Mouse (Mus musculus): ENCODE data around the gene Samd7. TPM values are rescaled to one million over a fixed set of nuclear protein-coding genes. Genes with fewer than 3 reads are reported as not detected.

Gene Samd7
- polyA plus RNA-seq, 1 experiment from 2014 or later = not detected

DNA sequence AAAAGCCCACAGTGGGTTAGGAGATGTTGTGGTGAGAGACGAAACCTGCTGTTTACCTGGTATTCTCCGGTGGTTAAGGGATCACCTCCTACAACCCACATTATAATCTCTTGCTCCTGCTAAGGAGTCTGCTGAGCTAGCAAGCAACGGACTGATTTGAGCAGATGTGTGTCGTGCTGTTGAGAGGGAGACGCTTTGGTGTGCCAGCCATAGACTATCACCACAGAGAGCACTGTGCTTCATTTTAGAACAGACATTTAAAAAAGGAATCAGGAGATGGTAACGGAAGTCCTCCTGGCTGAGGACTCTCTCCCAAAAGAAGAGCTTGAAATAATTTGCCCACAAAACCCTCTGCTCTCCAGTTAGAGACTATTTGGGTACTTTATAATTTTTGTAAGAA is 21.2 kb downstream of the Samd7 start:
- peaks cover 2% of the 10 kb centered on the region; the same call in 1 of the 2 replicates for H3K4me1 ChIP-seq (replicated peaks)
- WGBS = 91% methylated on average over 6 of the region's 6 CpGs
- H3K9me3 ChIP-seq = no peaks in the 10 kb centered on the region
- no peaks in the 10 kb centered on the region for H3K27me3 ChIP-seq (ENCODE audit: insufficient read depth, poor library complexity, severe bottlenecking)
- H3K27ac ChIP-seq = no peak overlapping the region
- no peak for DNase-seq (ENCODE audit: low spot score)
- H3K36me3 ChIP-seq = no peaks in the 10 kb centered on the region
- H3K4me3 ChIP-seq = no peak overlapping the region

DNA sequence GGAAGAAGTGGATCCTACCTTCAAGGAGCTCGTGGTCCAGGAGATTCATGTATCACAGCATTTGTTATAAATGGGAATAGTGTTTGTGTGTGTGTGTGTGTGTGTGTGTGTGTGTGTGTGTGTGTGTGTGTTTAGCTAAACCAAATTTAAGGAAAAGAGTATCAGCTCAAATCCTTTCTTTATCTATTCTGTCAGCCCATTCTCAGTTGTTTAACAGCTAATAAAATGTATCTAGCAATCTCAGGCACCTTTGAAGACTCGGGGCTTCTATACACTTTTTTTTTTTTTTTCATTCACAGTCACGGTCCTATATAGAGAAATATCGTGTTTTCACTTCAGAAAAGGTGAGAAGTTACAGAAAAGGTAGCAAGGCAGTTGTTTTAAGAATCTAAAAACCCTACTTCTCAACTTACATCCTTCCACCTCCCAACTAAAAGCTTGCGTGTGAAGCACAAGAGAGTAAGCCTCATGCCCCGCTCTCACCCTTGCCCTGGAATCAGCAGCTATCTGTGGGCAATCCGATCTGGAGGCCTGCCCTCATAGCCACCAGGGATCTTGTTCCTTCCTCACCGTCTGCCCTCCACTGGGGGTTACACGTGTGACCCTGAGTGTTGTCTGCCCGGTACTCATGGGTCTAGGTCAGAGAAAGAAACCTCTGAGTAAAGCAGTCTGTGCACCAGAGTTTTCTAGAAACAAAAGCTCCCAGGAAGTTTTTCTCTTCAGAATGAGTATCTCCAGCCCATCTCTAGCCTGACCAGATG is 23.8 kb downstream of the Samd7 start:
- H3K4me1 ChIP-seq (replicated peaks) = peaks cover 2% of the 10 kb centered on the region; the same call in 1 of the 2 replicates
- no peak overlapping the region for H3K4me3 ChIP-seq
- no peak overlapping the region for H3K27ac ChIP-seq
- no peak for DNase-seq (ENCODE audit: low spot score)
- H3K9me3 ChIP-seq = no peaks in the 10 kb centered on the region
- WGBS = 64% methylated on average over 10 of the region's 10 CpGs
- no peaks in the 10 kb centered on the region for H3K36me3 ChIP-seq
- H3K27me3 ChIP-seq (ENCODE audit: insufficient read depth, poor library complexity, severe bottlenecking) = no peaks in the 10 kb centered on the region

- Histone ChIP-seq H3K36me3 (no peaks in the 10 kb centered on the region), H3K4me1 (replicated peaks) (peaks cover 2% of the 10 kb centered on the region; the same call in 1 of the 2 replicates), H3K27me3 (ENCODE audit: insufficient read depth, poor library complexity, severe bottlenecking) (no peaks in the 10 kb centered on the region), H3K9me3 (no peaks in the 10 kb centered on the region), H3K27ac (no peak overlapping the region), H3K4me3 (no peak overlapping the region)
- 97% methylated on average over 1 of the region's 1 CpGs for WGBS
- DNase-seq (ENCODE audit: low spot score) = no peak
Measured at GRCm38 (mm10) chr3:30771560-30771959, 25.5 kb downstream of the Samd7 start.

GRCm38 (mm10) chr3:30772631-30773030 is 26.5 kb downstream of the Samd7 start:
- Histone ChIP-seq H3K27me3 (ENCODE audit: insufficient read depth, poor library complexity, severe bottlenecking) (no peaks in the 10 kb centered on the region), H3K27ac (no peak overlapping the region), H3K4me1 (replicated peaks) (peaks cover 2% of the 10 kb centered on the region; the same call in 1 of the 2 replicates), H3K4me3 (no peak overlapping the region), H3K36me3 (no peaks in the 10 kb centered on the region), H3K9me3 (no peaks in the 10 kb centered on the region)
- WGBS = 72% methylated on average over 4 of the region's 4 CpGs
- DNase-seq (ENCODE audit: low spot score) = no peak

- H3K4me3 ChIP-seq = no peak overlapping the region
- no peak for DNase-seq (ENCODE audit: low spot score)
- H3K9me3 ChIP-seq = no peaks in the 10 kb centered on the region
- H3K27me3 ChIP-seq (ENCODE audit: insufficient read depth, poor library complexity, severe bottlenecking) = no peaks in the 10 kb centered on the region
- peaks cover 2% of the 10 kb centered on the region; the same call in 1 of the 2 replicates for H3K4me1 ChIP-seq (replicated peaks)
- no peak overlapping the region for H3K27ac ChIP-seq
- no peaks in the 10 kb centered on the region for H3K36me3 ChIP-seq
- 87% methylated on average over 5 of the region's 5 CpGs for WGBS
Measured at GRCm38 (mm10) chr3:30774677-30775076, 28.6 kb downstream of the Samd7 start.

- H3K27ac ChIP-seq = no peak overlapping the region
- no peak for DNase-seq (ENCODE audit: low spot score)
- H3K9me3 ChIP-seq = no peaks in the 10 kb centered on the region
- H3K36me3 ChIP-seq = no peaks in the 10 kb centered on the region
- WGBS = 79% methylated on average over 5 of the region's 5 CpGs
- H3K4me1 ChIP-seq (replicated peaks) = no peaks in the 10 kb centered on the region
- H3K4me3 ChIP-seq = no peak overlapping the region
- no peaks in the 10 kb centered on the region for H3K27me3 ChIP-seq (ENCODE audit: insufficient read depth, poor library complexity, severe bottlenecking)
Measured at GRCm38 (mm10) chr3:30777984-30778383, 31.9 kb downstream of the Samd7 start.

DNA sequence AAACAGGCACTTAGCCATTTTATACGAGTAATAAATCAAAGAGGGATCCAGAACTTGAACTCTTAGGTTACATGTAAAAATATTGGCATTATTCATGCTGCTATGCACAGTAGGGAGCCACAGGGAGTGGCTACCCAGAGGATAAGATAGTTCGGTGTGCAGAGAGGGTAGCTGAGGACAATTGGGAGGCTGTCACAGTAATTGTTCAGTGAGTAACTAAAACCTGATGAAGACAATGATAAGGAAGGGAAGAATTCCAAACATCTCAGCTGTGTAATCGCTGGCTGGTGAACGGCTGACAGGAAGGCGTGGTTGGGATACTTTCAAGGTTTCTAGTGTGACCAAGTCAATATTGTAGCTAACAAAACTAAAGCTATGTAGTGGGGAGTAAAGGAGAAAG is 42.4 kb downstream of the Samd7 start:
- no peaks in the 10 kb centered on the region for H3K27me3 ChIP-seq (ENCODE audit: insufficient read depth, poor library complexity, severe bottlenecking)
- H3K27ac ChIP-seq = no peak overlapping the region
- no peaks in the 10 kb centered on the region for H3K36me3 ChIP-seq
- peaks cover 10% of the 10 kb centered on the region for H3K4me1 ChIP-seq (replicated peaks)
- H3K4me3 ChIP-seq = no peak overlapping the region
- no peaks in the 10 kb centered on the region for H3K9me3 ChIP-seq
- WGBS = 14% methylated on average over 5 of the region's 5 CpGs
- no peak for DNase-seq (ENCODE audit: low spot score)

- peak; percentile 93 for DNase-seq (ENCODE audit: low spot score)
- Histone ChIP-seq H3K27ac (peak within 1 kb of the TSS; percentile 98), H3K27me3 (ENCODE audit: insufficient read depth, poor library complexity, severe bottlenecking) (no peaks in the 10 kb centered on the region), H3K4me3 (peak within 1 kb of the TSS; percentile 95), H3K36me3 (no peaks in the 10 kb centered on the region), H3K9me3 (no peaks in the 10 kb centered on the region), H3K4me1 (replicated peaks) (peaks cover 25% of the 10 kb centered on the region)
- WGBS = under 1% methylated on average over 62 of the region's 62 CpGs
Measured at GRCm38 (mm10) chr3:30792737-30793402, 46.8 kb downstream of the Samd7 start, which contains the start of gene Sec62. Sec62 (plus strand) TSS chr3:30792875.

GRCm38 (mm10) chr3:30793403-30794221 is 47.5 kb downstream of the Samd7 start:
- Histone ChIP-seq H3K4me3 (peak overlapping the region; percentile 95), H3K36me3 (no peaks in the 10 kb centered on the region), H3K27ac (peak overlapping the region; percentile 98), H3K27me3 (ENCODE audit: insufficient read depth, poor library complexity, severe bottlenecking) (no peaks in the 10 kb centered on the region), H3K4me1 (replicated peaks) (peaks cover 21% of the 10 kb centered on the region), H3K9me3 (no peaks in the 10 kb centered on the region)
- under 1% methylated on average over 69 of the region's 75 CpGs for WGBS
- DNase-seq (ENCODE audit: low spot score) = no peak

GRCm38 (mm10) chr3:30802171-30802570 is 56.1 kb downstream of the Samd7 start:
- WGBS = 93% methylated on average over 3 of the region's 3 CpGs
- H3K27me3 ChIP-seq (ENCODE audit: insufficient read depth, poor library complexity, severe bottlenecking) = no peaks in the 10 kb centered on the region
- H3K27ac ChIP-seq = no peak overlapping the region
- no peaks in the 10 kb centered on the region for H3K9me3 ChIP-seq
- no peak overlapping the region for H3K4me3 ChIP-seq
- no peak for DNase-seq (ENCODE audit: low spot score)
- peaks cover 73% of the 10 kb centered on the region for H3K36me3 ChIP-seq
- H3K4me1 ChIP-seq (replicated peaks) = no peaks in the 10 kb centered on the region

- Histone ChIP-seq H3K36me3 (peaks cover 90% of the 10 kb centered on the region), H3K27ac (no peak overlapping the region)
Measured at GRCm38 (mm10) chr3:30812881-30813280, 66.8 kb downstream of the Samd7 start.

More at GRCm38 (mm10) chr3:30812881-30813280, 66.8 kb downstream of the Samd7 start:
- Histone ChIP-seq H3K27me3 (ENCODE audit: insufficient read depth, poor library complexity, severe bottlenecking) (no peaks in the 10 kb centered on the region), H3K4me3 (no peak overlapping the region), H3K4me1 (replicated peaks) (no peaks in the 10 kb centered on the region), H3K9me3 (no peaks in the 10 kb centered on the region)
- 77% methylated on average over 3 of the region's 3 CpGs for WGBS
- no peak for DNase-seq (ENCODE audit: low spot score)
